Mouse (Mus musculus) ovary, postnatal 36 days (tissue): ENCODE results near the gene Spata46.

Experiments
- DNase-seq: peaks from one replicate; pipeline ENCODE4 v3.0.0; 2022; ENCODE audit warnings: low spot score, mixed read lengths

Spata46 gene

GRCm38 (mm10) chr1:170339943-170340342, 31.3 kb downstream of the Spata46 start:
- no peak for DNase-seq

DNA sequence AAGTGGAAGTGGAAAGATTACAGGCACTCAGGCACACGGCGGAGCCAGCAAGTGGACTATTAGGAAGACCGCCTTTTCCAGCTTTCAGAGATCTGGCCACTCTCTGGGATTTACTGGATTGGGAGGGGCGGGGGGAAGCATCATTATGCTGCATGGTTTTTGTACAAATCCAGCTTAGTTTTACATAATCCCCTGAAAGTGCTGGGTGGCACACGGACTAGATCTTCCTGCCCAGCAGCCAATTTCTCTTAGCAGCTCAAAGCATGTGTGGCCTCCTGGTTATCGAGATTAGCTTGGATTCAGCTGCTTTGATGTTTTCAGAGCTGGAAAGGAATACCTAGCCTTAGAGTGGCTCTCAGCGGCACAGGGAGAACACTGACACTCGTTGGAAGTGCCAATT, 34.5 kb downstream of the Spata46 start:
- no peak for DNase-seq

- no peak for DNase-seq
Observed at GRCm38 (mm10) chr1:170343906-170344305, 35.3 kb downstream of the Spata46 start.

- DNase-seq, result no peak
Observed at GRCm38 (mm10) chr1:170346266-170346665, 37.7 kb downstream of the Spata46 start.

GRCm38 (mm10) chr1:170351080-170351479, 42.5 kb downstream of the Spata46 start:
- no peak for DNase-seq

DNA sequence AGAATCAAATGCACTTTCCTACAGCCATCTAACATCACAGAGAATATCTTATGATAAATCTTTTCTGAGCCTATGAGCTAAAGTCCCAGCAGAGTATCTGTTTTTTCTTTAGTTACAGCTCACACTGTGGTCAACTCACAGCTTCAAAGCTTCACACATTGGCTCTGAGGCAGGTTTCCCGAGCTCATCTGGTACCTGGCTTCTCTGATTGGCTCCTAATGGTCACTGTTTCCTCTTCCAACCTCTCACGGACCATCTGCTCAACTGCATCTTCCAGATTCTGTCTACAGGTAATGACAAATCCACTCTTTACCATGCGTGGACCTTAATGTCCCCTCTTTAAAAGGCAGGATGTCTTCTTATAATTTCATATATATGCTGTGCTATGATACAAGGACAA, 44.7 kb downstream of the Spata46 start:
- DNase-seq, result no peak

DNA sequence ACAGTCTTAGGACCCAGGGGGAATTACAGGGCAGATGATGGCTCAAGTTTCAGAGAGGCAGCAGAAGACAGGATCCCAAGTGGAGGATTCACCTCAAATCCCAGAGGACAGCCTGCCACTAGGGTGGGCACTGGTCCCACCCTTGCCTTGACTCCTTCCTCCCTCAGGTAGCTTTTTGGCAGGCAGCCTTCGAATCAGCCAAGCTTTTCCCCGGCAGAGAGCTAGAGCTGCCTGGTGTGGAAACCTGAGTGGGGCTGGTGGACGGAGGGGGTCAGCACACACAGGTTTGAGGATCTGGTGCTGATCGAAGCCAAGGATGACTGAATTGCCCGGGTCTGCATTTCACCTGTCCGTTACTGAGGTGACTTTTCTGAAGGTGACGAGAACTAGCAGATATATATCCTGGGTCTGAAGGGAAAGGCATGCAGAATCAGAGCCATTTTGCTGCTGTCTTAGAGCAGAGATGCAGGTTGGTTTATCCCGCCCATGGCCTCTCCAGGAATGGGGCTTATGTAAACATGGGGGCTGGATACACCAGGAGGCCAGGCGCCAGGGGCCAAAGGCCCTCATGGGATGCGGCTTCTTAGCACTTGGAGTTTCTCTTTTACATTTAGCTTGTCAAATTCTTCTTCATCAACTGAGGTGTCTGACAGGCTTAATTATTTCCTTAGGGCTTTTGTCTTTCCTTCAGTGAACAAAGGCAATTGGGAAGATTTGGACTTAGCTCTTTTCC, 51.7 kb downstream of the Spata46 start:
- DNase-seq, result no peak
